ENCODE assay signal across 11 mouse cellular contexts in the genomic region with DNA sequence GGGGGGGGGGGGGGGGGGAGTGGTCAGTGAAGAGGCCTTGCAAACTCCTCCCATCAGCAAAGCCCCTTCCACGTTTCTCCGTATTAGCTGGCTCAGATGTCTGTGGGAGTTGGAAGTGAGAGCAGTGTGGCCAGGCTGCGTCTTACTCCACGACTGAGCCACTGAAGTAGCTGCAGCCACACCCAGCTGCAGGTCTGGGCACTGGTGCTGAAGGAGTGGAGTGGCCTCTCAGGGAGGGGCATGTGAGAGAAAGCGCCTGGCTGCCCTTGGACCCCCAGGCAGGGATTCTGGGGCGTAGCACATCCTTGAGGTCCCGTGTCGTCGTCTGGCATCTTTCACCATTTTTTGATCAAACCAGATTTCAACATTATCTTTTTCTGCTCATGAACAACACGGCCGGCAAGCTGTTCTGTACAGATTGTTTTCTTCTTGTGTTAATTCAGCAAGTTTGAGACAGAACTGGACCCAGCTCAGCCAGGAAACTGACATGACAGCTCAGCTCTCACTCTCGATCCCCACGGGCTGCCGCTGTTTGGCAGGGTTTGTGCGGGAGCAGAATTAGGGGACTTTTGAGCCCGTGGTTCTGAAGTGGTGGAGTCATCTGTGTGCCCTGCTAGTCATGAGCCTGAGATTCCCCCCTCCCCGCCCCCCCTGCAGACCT.
DNase-seq lines count a peak whose midpoint lies in the region; ATAC-seq lines count a peak whose summit lies in the region.
"Had no signal": no experiment of that assay in that cellular context is flagged by ENCODE, and none has a peak within 500 bp of the region (broad histone marks: within the 10 kb centered on the region; RNA-seq: fewer than 3 reads in every experiment).

No protein-coding gene starts in this region.

- no peak overlapping the region for H3K9ac ChIP-seq in neural tube, embryonic 11.5 days (ENCODE audit: low read length)
- H3K9ac ChIP-seq in hindbrain, embryonic 15.5 days = no peak overlapping the region
- H3K9ac ChIP-seq: stomach, embryonic 15.5 days had no signal

- DNase-seq in gastrocnemius, postnatal 25 days = peak; percentile 38
- DNase-seq in gastrocnemius, postnatal 4 days (ENCODE audit: low spot score in 2 of 2) = no peak
- no peak for DNase-seq in neural tube, embryonic 11.5 days (ENCODE audit: low spot score)
- no peak for DNase-seq in neural tube, embryonic 10.5 days (ENCODE audit: extremely low spot score, low spot score)
- DNase-seq in liver = no peak
- DNase-seq in testis, postnatal 10 days (ENCODE audit: low spot score) = no peak
- DNase-seq: kidney, adult 8-10 months had no signal

- H3K27ac ChIP-seq in neural tube, embryonic 11.5 days (ENCODE audit: low read depth, low read length) = peak overlapping the region; percentile 20; the same call in 1 of the 2 replicates
- H3K27ac ChIP-seq in hindbrain, embryonic 15.5 days (replicated peaks) = peak overlapping the region; percentile 72
- H3K27ac ChIP-seq: macrophage; stomach, embryonic 15.5 days had no signal

- peaks cover under 1% of the 10 kb centered on the region; the same call in 1 of the 2 replicates for H3K4me1 ChIP-seq in neural tube, embryonic 11.5 days (ENCODE audit: control insufficient read depth, insufficient read depth, low read length)
- peaks cover 37% of the 10 kb centered on the region for H3K4me1 ChIP-seq in hindbrain, embryonic 15.5 days (replicated peaks)

- H3K36me3 ChIP-seq in neural tube, embryonic 11.5 days (ENCODE audit: control insufficient read depth, insufficient read depth, low read length) = no peaks in the 10 kb centered on the region
- H3K36me3 ChIP-seq in hindbrain, embryonic 15.5 days = no peaks in the 10 kb centered on the region
- H3K36me3 ChIP-seq: stomach, embryonic 15.5 days had no signal

- no peak for ATAC-seq in neural tube, embryonic 11.5 days (ENCODE audit: insufficient read depth, low FRiP score, low TSS enrichment)
- ATAC-seq in hindbrain, embryonic 15.5 days (ENCODE audit: low FRiP score, low read depth) = no peak
- peak; percentile 13; the same call in 1 of the 2 replicates for ATAC-seq in neutrophil, adult 5-6 weeks (ENCODE audit: extremely low read depth, insufficient number of reproducible peaks, low FRiP score, poor library complexity, severe bottlenecking)

- WGBS in neural tube, embryonic 11.5 days = 84% methylated on average over 17 of the region's 17 CpGs
- WGBS in hindbrain, embryonic 15.5 days = 59% methylated on average over 17 of the region's 17 CpGs

- H3K27me3 ChIP-seq in neural tube, embryonic 11.5 days (ENCODE audit: control insufficient read depth, insufficient read depth, low read length) = no peaks in the 10 kb centered on the region
- H3K27me3 ChIP-seq in hindbrain, embryonic 15.5 days = no peaks in the 10 kb centered on the region
- H3K27me3 ChIP-seq: stomach, embryonic 15.5 days had no signal

- no peak overlapping the region for H3K4me3 ChIP-seq in neural tube, embryonic 11.5 days (ENCODE audit: low read depth, low read length)
- no peak overlapping the region for H3K4me3 ChIP-seq in hindbrain, embryonic 15.5 days
- H3K4me3 ChIP-seq: stomach, embryonic 15.5 days had no signal

- no peaks in the 10 kb centered on the region for H3K9me3 ChIP-seq in neural tube, embryonic 11.5 days (ENCODE audit: control insufficient read depth, low read length)
- no peaks in the 10 kb centered on the region for H3K9me3 ChIP-seq in hindbrain, embryonic 15.5 days
- H3K9me3 ChIP-seq: stomach, embryonic 15.5 days had no signal

- H3K4me2 ChIP-seq in neural tube, embryonic 11.5 days (ENCODE audit: low read depth) = no peak overlapping the region
- peak overlapping the region; percentile 19 for H3K4me2 ChIP-seq in hindbrain, embryonic 15.5 days
- H3K4me2 ChIP-seq: stomach, embryonic 15.5 days had no signal
